Mouse (Mus musculus): ENCODE data around the gene Pex26.

Gene Pex26

GRCm38 (mm10) chr6:121241780-121242179 is 58.3 kb downstream of the Pex26 start:
- no peak for DNase-seq (ENCODE audit: low spot score)

- no peak for DNase-seq (ENCODE audit: low spot score)
Measured at GRCm38 (mm10) chr6:121243161-121243560, 59.7 kb downstream of the Pex26 start.

GRCm38 (mm10) chr6:121245127-121246036 is 61.9 kb downstream of the Pex26 start, which contains the start of gene Usp18:
Gene Usp18 (plus strand): TSS chr6:121245906.
- peak; percentile 32 for DNase-seq (ENCODE audit: low spot score)

GRCm38 (mm10) chr6:121246037-121246361 is 62.5 kb downstream of the Pex26 start:
- DNase-seq (ENCODE audit: low spot score) = no peak

Data from left cerebral cortex, adult 11 months (tissue).